7 mouse cellular contexts compared by ENCODE assay signal in the genomic region with DNA sequence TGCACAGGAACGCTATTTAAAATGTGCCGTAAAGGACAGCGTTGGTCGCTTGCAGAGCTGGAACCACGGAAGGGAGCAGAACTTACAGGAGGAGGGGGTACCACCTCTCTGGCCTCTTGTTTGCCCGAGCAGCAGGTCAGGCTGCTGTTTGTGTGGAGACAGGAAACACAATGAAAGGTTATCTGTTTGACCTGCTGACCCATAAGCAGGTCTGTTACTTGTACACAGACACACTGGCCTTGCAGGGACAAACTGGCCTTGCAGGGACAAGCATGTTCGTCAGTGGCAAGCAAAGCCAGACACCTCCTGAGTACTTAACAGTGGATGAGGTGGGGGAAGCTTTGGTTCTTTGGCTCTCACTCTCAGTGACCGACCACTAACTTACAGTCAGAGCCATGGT. TPM values are rescaled to one million over a fixed set of nuclear protein-coding genes. Genes with fewer than 3 reads are reported as not detected.
DNase-seq lines count a peak whose midpoint lies in the region; ATAC-seq and TF ChIP-seq lines count a peak whose summit lies in the region.

No protein-coding gene starts in this region.

- ATAC-seq in lung, postnatal 0 days, result no peak
- ATAC-seq in forebrain, embryonic 14.5 days, result no peak
- ATAC-seq in limb, embryonic 15.5 days (ENCODE audit: insufficient number of reproducible peaks, low FRiP score, low TSS enrichment, low read depth), result no peak
- no peak for ATAC-seq in stomach, embryonic 16.5 days (ENCODE audit: insufficient read depth, low FRiP score)

- 20% methylated on average over 8 of the region's 8 CpGs for WGBS in lung, postnatal 0 days
- WGBS in forebrain, embryonic 14.5 days, result 38% methylated on average over 8 of the region's 8 CpGs
- WGBS in limb, embryonic 15.5 days, result 24% methylated on average over 8 of the region's 8 CpGs
- WGBS in stomach, embryonic 16.5 days, result 33% methylated on average over 8 of the region's 8 CpGs

- no peaks in the 10 kb centered on the region for H3K27me3 ChIP-seq in lung, postnatal 0 days (replicated peaks; ENCODE audit: insufficient read depth, low read length)
- H3K27me3 ChIP-seq in forebrain, embryonic 14.5 days (replicated peaks; ENCODE audit: control insufficient read depth, insufficient read depth, low read length), result no peaks in the 10 kb centered on the region
- H3K27me3 ChIP-seq in limb, embryonic 15.5 days, result no peaks in the 10 kb centered on the region
- no peaks in the 10 kb centered on the region for H3K27me3 ChIP-seq in stomach, embryonic 16.5 days (ENCODE audit: control insufficient read depth, insufficient read depth, low read length)

- TF ChIP-seq EP300 in lung, postnatal 0 days (IDR thresholded peaks at IDR 0.05), result no peak

- no peak overlapping the region; the same call in 1 of the 2 replicates for H3K4me3 ChIP-seq in lung, postnatal 0 days (ENCODE audit: low read depth, low read length)
- peak overlapping the region; percentile 74 for H3K4me3 ChIP-seq in forebrain, embryonic 14.5 days (ENCODE audit: low read depth, low read length)
- peak overlapping the region; percentile 98 for H3K4me3 ChIP-seq in limb, embryonic 15.5 days
- H3K4me3 ChIP-seq in stomach, embryonic 16.5 days (replicated peaks; ENCODE audit: low read length), result peak overlapping the region; percentile 100

- no peaks in the 10 kb centered on the region for H3K36me3 ChIP-seq in lung, postnatal 0 days (ENCODE audit: insufficient read depth, low read length)
- H3K36me3 ChIP-seq in forebrain, embryonic 14.5 days (ENCODE audit: control insufficient read depth, insufficient read depth, low read length), result no peaks in the 10 kb centered on the region
- peaks cover 3% of the 10 kb centered on the region; the same call in 1 of the 2 replicates for H3K36me3 ChIP-seq in limb, embryonic 15.5 days
- 0 out of 2 replicates have a peak, but pooled peaks cover 14% of the 10 kb centered on the region for H3K36me3 ChIP-seq in stomach, embryonic 16.5 days (ENCODE audit: control insufficient read depth, insufficient read depth, low read length)

- no peaks in the 10 kb centered on the region for H3K9me3 ChIP-seq in lung, postnatal 0 days (ENCODE audit: low read length)
- H3K9me3 ChIP-seq in forebrain, embryonic 14.5 days (replicated peaks; ENCODE audit: control insufficient read depth, low read length), result no peaks in the 10 kb centered on the region
- no peaks in the 10 kb centered on the region for H3K9me3 ChIP-seq in limb, embryonic 15.5 days
- H3K9me3 ChIP-seq in stomach, embryonic 16.5 days (replicated peaks; ENCODE audit: control insufficient read depth, low read length), result peaks cover 3% of the 10 kb centered on the region; the same call in 1 of the 2 replicates

- peak overlapping the region; percentile 85 for H3K4me2 ChIP-seq in lung, postnatal 0 days (replicated peaks; ENCODE audit: low read depth, low read length)
- H3K4me2 ChIP-seq in forebrain, embryonic 14.5 days (ENCODE audit: low read length), result peak overlapping the region; percentile 86
- peak overlapping the region; percentile 77 for H3K4me2 ChIP-seq in limb, embryonic 15.5 days
- H3K4me2 ChIP-seq in stomach, embryonic 16.5 days (ENCODE audit: low read depth, low read length), result peak overlapping the region; percentile 85

- H3K27ac ChIP-seq in lung, postnatal 0 days (ENCODE audit: low read length), result no peak overlapping the region
- H3K27ac ChIP-seq in forebrain, embryonic 14.5 days (ENCODE audit: low read depth, low read length), result no peak overlapping the region; the same call in 1 of the 2 replicates
- peak overlapping the region; percentile 93; the same call in 1 of the 2 replicates for H3K27ac ChIP-seq in limb, embryonic 15.5 days
- H3K27ac ChIP-seq in stomach, embryonic 16.5 days (ENCODE audit: low read length), result no peak overlapping the region

- H3K4me1 ChIP-seq in lung, postnatal 0 days (ENCODE audit: insufficient read depth, low read depth, low read length), result peaks cover 16% of the 10 kb centered on the region
- H3K4me1 ChIP-seq in forebrain, embryonic 14.5 days (ENCODE audit: control insufficient read depth, insufficient read depth, low read length), result peaks cover 13% of the 10 kb centered on the region
- peaks cover 35% of the 10 kb centered on the region for H3K4me1 ChIP-seq in limb, embryonic 15.5 days
- peaks cover 22% of the 10 kb centered on the region for H3K4me1 ChIP-seq in stomach, embryonic 16.5 days (ENCODE audit: control insufficient read depth, insufficient read depth, low read length)

- TF ChIP-seq CTCF in lung, postnatal 0 days (IDR thresholded peaks at IDR 0.05), result no peak

- no peak for DNase-seq in lung, postnatal 0 days (ENCODE audit: low spot score)
- DNase-seq in lung, postnatal 36 days, result no peak
- no peak for DNase-seq in forebrain, embryonic 14.5 days (ENCODE audit: low spot score)
- DNase-seq in layer of hippocampus, adult 9-10 months (ENCODE audit: low spot score), result no peak
- DNase-seq in cerebellum, adult 18-20 months, result no peak

- H3K9ac ChIP-seq in lung, postnatal 0 days (replicated peaks; ENCODE audit: low read depth), result no peak overlapping the region
- H3K9ac ChIP-seq in forebrain, embryonic 14.5 days (ENCODE audit: low read length), result peak overlapping the region; percentile 82
- no peak overlapping the region for H3K9ac ChIP-seq in limb, embryonic 15.5 days
- H3K9ac ChIP-seq in stomach, embryonic 16.5 days (ENCODE audit: low read length), result peak overlapping the region; percentile 98

RNA-seq across cellular contexts. Expression of a gene that starts 2.1 kb away (rescaled TPM):
- 10.7 and 11.3 TPM in 2 replicates for polyA plus RNA-seq in lung, postnatal 0 days (2015; fragmentation: Nextera tagmentation; extraction: Ambion mirVana)
- polyA plus RNA-seq in forebrain, embryonic 14.5 days (2014; fragmentation: Nextera tagmentation; extraction: Ambion mirVana), result 22.8 and 25.8 TPM in 2 replicates
- polyA plus RNA-seq in limb, embryonic 15.5 days (2015; fragmentation: Nextera tagmentation; extraction: Ambion mirVana), result 17.2 and 18.2 TPM in 2 replicates
- polyA plus RNA-seq in stomach, embryonic 16.5 days (2015; fragmentation: Nextera tagmentation; extraction: Ambion mirVana), result 13.1 and 13.8 TPM in 2 replicates

Comparison
In these comparisons a context has a peak if more than half of its experiments do, and no peak if none do; other contexts are left out.
1. H3K9ac ChIP-seq: peak in forebrain, embryonic 14.5 days (single experiment) and stomach, embryonic 16.5 days (single experiment); none in lung, postnatal 0 days (single experiment) and limb, embryonic 15.5 days (single experiment).
2. Peak in every context shown above with its lines, with median percentiles within 50 percentile points of each other: H3K4me2 ChIP-seq.